Mouse (Mus musculus) right cerebral cortex, postnatal 25 days (tissue): ENCODE data around the gene Rif1.
"Not testable (repeated sequence)": the region's sequence is repeated elsewhere in the genome, so short reads cannot be mapped to it uniquely, and the experiment has no call there.

Source experiments
- DNase-seq: peaks from one replicate; pipeline ENCODE4 v3.0.0; 2022

Rif1 gene

GRCm38 (mm10) chr2:52073141-52073904 is 691 bp downstream of the Rif1 start:
- no peak for DNase-seq

- no peak for DNase-seq
These were observed 6.0 kb downstream of the Rif1 start for GRCm38 (mm10) chr2:52078666-52079065.

GRCm38 (mm10) chr2:52084013-52084412 is 11.4 kb downstream of the Rif1 start:
- DNase-seq = no peak

- DNase-seq = no peak
These were observed 11.9 kb downstream of the Rif1 start for GRCm38 (mm10) chr2:52084571-52084970.

GRCm38 (mm10) chr2:52114086-52114485 is 41.5 kb downstream of the Rif1 start:
- no peak for DNase-seq

DNA sequence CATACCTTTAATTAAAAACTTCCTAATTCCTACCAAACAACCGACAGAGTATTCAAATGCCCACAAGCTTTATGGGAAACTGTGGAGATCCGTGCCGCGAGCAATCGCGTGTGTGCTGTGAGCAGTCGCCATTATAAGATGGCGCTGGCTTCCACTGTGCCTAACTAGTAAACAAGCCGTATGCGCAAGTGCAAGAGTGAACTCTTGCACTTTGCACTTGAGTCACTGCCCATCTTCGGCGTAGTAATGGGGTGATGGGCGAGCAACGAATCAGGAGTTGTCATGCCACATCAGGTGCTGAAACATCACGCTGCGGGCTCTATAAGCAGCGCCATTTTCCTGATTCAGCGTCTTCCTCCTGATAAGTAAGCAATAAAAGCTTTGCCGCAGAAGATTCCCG is 58.7 kb downstream of the Rif1 start:
- not testable (repeated sequence) for DNase-seq

- DNase-seq = no peak
These were observed 60.7 kb downstream of the Rif1 start for GRCm38 (mm10) chr2:52133351-52133750.

DNA sequence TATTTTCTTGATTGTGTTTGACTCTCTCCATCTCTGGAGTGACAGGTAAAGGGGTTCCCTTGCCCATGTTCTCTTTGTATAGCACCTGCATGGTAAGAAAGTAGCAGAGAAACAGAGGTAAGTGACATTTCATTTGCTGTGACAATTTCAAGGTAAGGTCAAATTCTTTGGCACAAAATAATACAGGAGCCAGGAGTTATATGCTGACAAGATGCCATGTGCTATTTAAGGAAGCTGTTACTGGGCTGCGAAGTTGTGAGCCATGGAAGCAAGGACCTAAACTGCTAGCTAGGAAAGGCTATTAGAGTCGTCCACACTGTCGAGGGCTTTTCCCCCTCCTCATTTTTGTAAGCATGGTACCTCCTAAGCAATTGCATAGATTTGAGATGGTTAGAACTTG is 80.4 kb downstream of the Rif1 start:
- no peak for DNase-seq

- DNase-seq = no peak
These were observed 96.8 kb downstream of the Rif1 start for GRCm38 (mm10) chr2:52169243-52170005.
